Mouse (Mus musculus) neutrophil, adult 5-6 weeks (primary cell): ENCODE results near the gene Nap1l4. TPM values are rescaled to one million over a fixed set of nuclear protein-coding genes. Genes with fewer than 3 reads are reported as not detected.

Experiments
- total RNA-seq: library from RNA; stranded (forward); fragments of 200-1000 nt; gene quantifications from 2 replicates; pipeline ENCODE4 v1.2.3, GENCODE M21; 2017

The Nap1l4 gene
- total RNA-seq, 1 experiment from 2014 or later = 117 TPM

Other genes with a start within 250 kb of the Nap1l4 start
- gene Cdkn1c, start 88.1 kb downstream of the Nap1l4 start, total RNA-seq = 1.0 and 2.2 TPM in 2 replicates
- gene Slc22a18, start 75.4 kb downstream of the Nap1l4 start, total RNA-seq = not detected in 2 replicates
- not detected in 2 replicates for gene Phlda2, start 46.0 kb downstream of the Nap1l4 start, total RNA-seq
- gene Cars, start 51.0 kb upstream of the Nap1l4 start, total RNA-seq = 63.9 and 78.8 TPM in 2 replicates
- gene Tnfrsf26, start 79.6 kb upstream of the Nap1l4 start, total RNA-seq = 19.0 and 20.9 TPM in 2 replicates
- 2.1 TPM in 2 replicates for gene Tnfrsf22, start 100.6 kb upstream of the Nap1l4 start, total RNA-seq
- 8.6 and 10.1 TPM in 2 replicates for gene Tnfrsf23, start 136.8 kb upstream of the Nap1l4 start, total RNA-seq
- gene Osbpl5, start 207.9 kb upstream of the Nap1l4 start, total RNA-seq = 27.0 and 36.1 TPM in 2 replicates
- gene Mrgprg, start 217.9 kb upstream of the Nap1l4 start, total RNA-seq = not detected in 2 replicates
- 2.7 and 3.8 TPM in 2 replicates for gene Mrgpre, start 235.4 kb upstream of the Nap1l4 start, total RNA-seq